Mouse (Mus musculus): ENCODE measurements around the gene Safb. TPM values are rescaled to one million over a fixed set of nuclear protein-coding genes. Genes with fewer than 3 reads are reported as not detected.
A peak's percentile ranks its signal among the peaks of the same experiment; 100 is the strongest.

Gene Safb
- polyA plus RNA-seq, 1 experiment = 87.0 TPM

DNA sequence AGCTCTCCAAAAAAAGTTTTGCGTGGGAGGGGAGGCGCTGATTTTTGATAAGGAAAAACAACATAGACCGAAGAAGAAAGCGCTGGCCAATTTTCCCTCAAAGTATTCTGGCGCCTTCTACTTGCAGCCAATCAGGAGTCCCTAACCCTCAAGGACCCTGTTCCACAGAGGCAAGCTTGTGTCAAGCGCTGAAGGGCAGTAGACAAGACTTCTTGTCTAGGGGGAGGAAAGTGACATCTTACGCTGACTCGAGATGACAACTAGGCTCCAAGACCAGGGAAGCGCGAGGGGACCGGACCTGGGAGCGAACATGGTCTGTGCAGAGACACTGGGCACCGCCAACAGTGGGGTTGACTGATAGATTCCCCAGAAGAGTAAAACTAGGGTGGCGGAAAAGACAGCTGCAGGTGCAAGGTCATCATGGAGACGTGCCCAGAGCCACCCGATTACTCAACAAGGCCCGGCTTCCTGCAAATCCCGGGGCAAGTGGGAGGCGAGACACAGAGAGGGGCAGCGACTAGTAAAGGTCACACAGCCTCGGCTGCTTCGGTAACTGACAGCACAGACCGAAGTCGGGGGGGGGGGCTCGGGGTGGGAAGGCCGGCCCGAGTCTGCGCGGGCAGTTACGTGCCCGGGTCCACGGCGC is 891 bp upstream of the Safb start:
- H3K4me3 ChIP-seq (ENCODE audit: insufficient read depth, low read depth, low read length) = peak overlapping the region; percentile 98
- H3K27me3 ChIP-seq (replicated peaks; ENCODE audit: control insufficient read depth, insufficient read depth, low read length) = no peaks in the 10 kb centered on the region
- TF ChIP-seq POLR2A (IDR thresholded peaks at IDR 0.05; ENCODE audit: low read depth, low read length) = no peak
- TF ChIP-seq CTCF (conservative IDR thresholded peaks at IDR 0.05; ENCODE audit: insufficient read depth, insufficient read length, low read depth, low read length) = no peak
- peaks cover 23% of the 10 kb centered on the region for H3K4me1 ChIP-seq (ENCODE audit: control insufficient read depth, insufficient read depth, low read length)
- H3K36me3 ChIP-seq (ENCODE audit: control insufficient read depth, insufficient read depth, low read length) = no peaks in the 10 kb centered on the region; the same call in 1 of the 2 replicates
- H3K27ac ChIP-seq (ENCODE audit: insufficient read depth, low read depth, low read length) = peak overlapping the region; percentile 90
- no peak for DNase-seq
- WGBS = under 1% methylated on average over 33 of the region's 33 CpGs

DNA sequence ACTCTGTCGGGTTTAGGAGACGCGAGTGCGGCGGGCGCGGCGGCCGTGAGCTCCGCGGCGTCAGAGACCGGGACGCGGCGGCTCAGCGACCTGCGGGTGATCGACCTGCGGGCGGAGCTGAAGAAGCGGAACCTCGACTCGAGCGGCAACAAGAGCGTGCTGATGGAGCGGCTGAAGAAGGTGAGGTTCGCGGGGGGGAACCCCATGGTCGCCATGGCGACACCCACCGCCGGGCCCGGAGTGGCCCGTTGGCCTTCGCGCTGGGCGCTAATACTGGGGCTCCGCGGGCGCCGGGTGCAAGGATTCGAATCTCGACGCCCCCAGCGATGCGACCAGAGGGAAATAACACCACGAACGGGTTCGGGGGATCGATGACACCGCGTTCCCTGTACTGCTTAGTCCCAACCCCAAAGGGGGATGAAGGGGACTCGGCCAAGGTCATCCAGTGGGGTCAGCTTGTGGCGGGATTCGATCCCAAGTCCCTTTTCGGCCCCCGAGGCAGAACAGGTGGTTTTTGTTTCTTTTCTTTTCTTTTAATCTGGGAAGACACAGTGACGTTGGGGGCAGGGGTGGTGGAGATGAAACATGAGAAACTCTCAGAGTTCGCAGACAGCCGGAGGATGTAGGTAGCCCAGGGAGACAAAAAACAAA is 671 bp downstream of the Safb start:
- H3K27me3 ChIP-seq (replicated peaks; ENCODE audit: control insufficient read depth, insufficient read depth, low read length) = no peaks in the 10 kb centered on the region
- peaks cover 23% of the 10 kb centered on the region for H3K4me1 ChIP-seq (ENCODE audit: control insufficient read depth, insufficient read depth, low read length)
- H3K4me3 ChIP-seq (ENCODE audit: insufficient read depth, low read depth, low read length) = peak overlapping the region; percentile 66
- under 1% methylated on average over 60 of the region's 61 CpGs for WGBS
- peaks cover 3% of the 10 kb centered on the region for H3K36me3 ChIP-seq (ENCODE audit: control insufficient read depth, insufficient read depth, low read length)
- TF ChIP-seq CTCF (conservative IDR thresholded peaks at IDR 0.05; ENCODE audit: insufficient read depth, insufficient read length, low read depth, low read length) (no peak), POLR2A (IDR thresholded peaks at IDR 0.05; ENCODE audit: low read depth, low read length) (no peak)
- peak overlapping the region; percentile 78 for H3K27ac ChIP-seq (ENCODE audit: insufficient read depth, low read depth, low read length)
- no peak for DNase-seq

DNA sequence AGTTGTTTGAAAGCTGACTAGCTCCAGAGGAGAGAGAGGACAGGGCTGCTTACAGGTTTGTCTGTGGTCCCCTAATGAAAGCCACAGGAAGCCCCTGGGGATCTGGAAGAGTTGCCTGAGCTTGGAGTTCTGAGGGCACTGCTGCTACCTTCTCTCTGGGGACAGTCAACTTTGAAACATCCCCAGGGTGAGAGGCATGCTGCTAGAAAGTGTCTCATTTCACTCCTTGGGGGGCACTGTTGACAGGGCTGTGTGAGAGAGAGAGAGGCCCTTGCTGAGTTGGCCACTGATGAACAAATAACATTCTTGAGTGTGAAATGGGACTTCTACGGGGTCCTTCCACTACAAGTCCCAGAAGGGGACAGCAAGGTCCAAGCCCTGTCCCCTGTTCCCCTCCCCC is 3.1 kb downstream of the Safb start:
- Histone ChIP-seq H3K27ac (ENCODE audit: insufficient read depth, low read depth, low read length) (no peak overlapping the region), H3K4me3 (ENCODE audit: insufficient read depth, low read depth, low read length) (no peak overlapping the region), H3K36me3 (ENCODE audit: control insufficient read depth, insufficient read depth, low read length) (peaks cover 4% of the 10 kb centered on the region), H3K27me3 (replicated peaks; ENCODE audit: control insufficient read depth, insufficient read depth, low read length) (no peaks in the 10 kb centered on the region), H3K4me1 (ENCODE audit: control insufficient read depth, insufficient read depth, low read length) (peaks cover 22% of the 10 kb centered on the region)
- TF ChIP-seq CTCF (conservative IDR thresholded peaks at IDR 0.05; ENCODE audit: insufficient read depth, insufficient read length, low read depth, low read length) (no peak), POLR2A (IDR thresholded peaks at IDR 0.05; ENCODE audit: low read depth, low read length) (no peak)
- DNase-seq = no peak
- 33% methylated on average over 1 of the region's 1 CpGs for WGBS

DNA sequence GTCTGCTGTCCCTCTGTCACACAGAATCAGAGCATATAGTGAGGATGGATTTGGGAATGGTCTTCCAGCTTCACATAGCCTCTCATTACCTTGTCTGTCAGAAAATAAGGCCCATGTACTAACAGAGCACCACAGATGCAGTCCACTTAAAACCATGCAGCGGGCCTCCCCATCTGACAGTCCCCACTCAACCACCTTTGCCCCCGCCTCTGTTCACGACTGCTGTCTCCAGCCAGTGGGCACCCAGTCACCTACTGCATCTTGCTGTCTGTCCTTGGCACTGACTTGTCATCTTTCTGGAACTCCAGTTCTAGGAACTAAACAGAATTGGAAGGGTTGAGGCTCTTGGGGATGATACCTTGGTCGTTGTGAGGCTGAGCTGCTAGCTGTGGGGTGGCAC is 4.3 kb downstream of the Safb start:
- H3K4me1 ChIP-seq (ENCODE audit: control insufficient read depth, insufficient read depth, low read length) = peaks cover 15% of the 10 kb centered on the region
- TF ChIP-seq CTCF (conservative IDR thresholded peaks at IDR 0.05; ENCODE audit: insufficient read depth, insufficient read length, low read depth, low read length) (no peak), POLR2A (IDR thresholded peaks at IDR 0.05; ENCODE audit: low read depth, low read length) (no peak)
- 85% methylated on average over 4 of the region's 4 CpGs for WGBS
- no peak for DNase-seq
- no peak overlapping the region for H3K4me3 ChIP-seq (ENCODE audit: insufficient read depth, low read depth, low read length)
- H3K27ac ChIP-seq (ENCODE audit: insufficient read depth, low read depth, low read length) = no peak overlapping the region
- peaks cover 4% of the 10 kb centered on the region for H3K36me3 ChIP-seq (ENCODE audit: control insufficient read depth, insufficient read depth, low read length)
- no peaks in the 10 kb centered on the region for H3K27me3 ChIP-seq (replicated peaks; ENCODE audit: control insufficient read depth, insufficient read depth, low read length)

DNA sequence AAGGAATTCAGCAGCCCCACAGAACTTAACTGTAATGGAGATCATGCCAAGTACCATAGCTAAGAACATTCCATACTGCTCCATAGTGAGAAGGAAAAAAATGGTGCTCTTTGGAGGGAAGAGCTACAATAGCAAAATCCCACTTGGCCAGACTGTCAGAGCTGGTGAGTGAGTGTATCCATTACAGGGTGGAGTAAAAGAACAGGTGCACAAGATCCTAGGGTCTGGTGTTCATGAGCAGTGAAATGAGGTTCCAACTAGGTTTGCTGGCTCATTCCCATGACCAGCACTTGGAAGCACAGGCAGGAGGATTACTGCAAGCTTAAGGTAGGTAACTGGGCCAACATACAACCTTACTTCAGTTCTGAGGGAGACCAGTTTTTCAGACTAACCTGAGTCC is 7.9 kb downstream of the Safb start:
- Histone ChIP-seq H3K4me3 (ENCODE audit: insufficient read depth, low read depth, low read length) (no peak overlapping the region), H3K27me3 (replicated peaks; ENCODE audit: control insufficient read depth, insufficient read depth, low read length) (no peaks in the 10 kb centered on the region), H3K36me3 (ENCODE audit: control insufficient read depth, insufficient read depth, low read length) (peaks cover 4% of the 10 kb centered on the region), H3K27ac (ENCODE audit: insufficient read depth, low read depth, low read length) (no peak overlapping the region), H3K4me1 (ENCODE audit: control insufficient read depth, insufficient read depth, low read length) (no peaks in the 10 kb centered on the region; the same call in 1 of the 2 replicates)
- no peak for DNase-seq
- TF ChIP-seq CTCF (conservative IDR thresholded peaks at IDR 0.05; ENCODE audit: insufficient read depth, insufficient read length, low read depth, low read length) = no peak
- no peak for TF ChIP-seq POLR2A (IDR thresholded peaks at IDR 0.05; ENCODE audit: low read depth, low read length)

DNA sequence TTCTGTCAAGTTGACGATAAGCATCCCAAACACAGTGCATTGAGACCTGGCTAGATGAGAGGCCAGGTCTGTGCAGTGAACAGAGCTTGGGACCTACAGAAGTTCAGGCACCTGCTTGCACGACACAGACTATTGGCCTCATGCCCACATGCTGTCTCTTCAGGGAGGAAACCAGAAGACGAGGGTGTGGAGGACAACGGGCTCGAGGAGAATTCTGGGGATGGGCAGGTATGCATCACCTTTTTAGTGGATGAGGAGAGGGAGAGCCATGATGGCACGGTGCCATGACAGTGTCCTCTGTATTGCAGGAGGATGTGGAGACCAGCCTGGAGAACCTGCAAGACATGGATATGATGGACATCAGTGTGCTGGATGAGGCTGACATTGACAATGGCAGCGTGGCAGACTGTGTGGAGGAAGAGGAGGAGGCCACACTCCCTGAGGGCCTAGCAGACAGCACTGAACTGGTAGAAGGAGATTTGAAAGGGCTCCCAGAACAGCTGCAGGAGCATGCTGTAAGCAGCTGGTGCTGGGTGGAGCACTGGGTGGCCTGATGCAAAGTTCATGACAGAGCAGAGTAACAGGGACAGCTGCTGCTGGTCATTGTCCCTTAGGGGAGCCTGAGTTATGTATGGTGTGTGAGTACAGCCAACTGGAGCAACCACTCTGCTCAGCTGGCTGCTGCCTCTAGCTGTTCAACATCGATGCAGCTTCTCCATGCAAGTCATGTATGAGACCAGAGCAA is 9.1 kb downstream of the Safb start:
- no peak for TF ChIP-seq CTCF (conservative IDR thresholded peaks at IDR 0.05; ENCODE audit: insufficient read depth, insufficient read length, low read depth, low read length)
- TF ChIP-seq POLR2A (IDR thresholded peaks at IDR 0.05; ENCODE audit: low read depth, low read length) = no peak
- no peaks in the 10 kb centered on the region for H3K27me3 ChIP-seq (replicated peaks; ENCODE audit: control insufficient read depth, insufficient read depth, low read length)
- WGBS = 67% methylated on average over 8 of the region's 8 CpGs
- no peak overlapping the region for H3K4me3 ChIP-seq (ENCODE audit: insufficient read depth, low read depth, low read length)
- DNase-seq = no peak
- no peak overlapping the region for H3K27ac ChIP-seq (ENCODE audit: insufficient read depth, low read depth, low read length)
- H3K4me1 ChIP-seq (ENCODE audit: control insufficient read depth, insufficient read depth, low read length) = no peaks in the 10 kb centered on the region
- H3K36me3 ChIP-seq (ENCODE audit: control insufficient read depth, insufficient read depth, low read length) = peaks cover 4% of the 10 kb centered on the region

Measured in kidney, adult 2 months (tissue).